Mouse (Mus musculus) megakaryocyte, embryonic 14.5 days (primary cell): ENCODE measurements around the gene Bach1. TPM values are rescaled to one million over a fixed set of nuclear protein-coding genes. Genes with fewer than 3 reads are reported as not detected.

ENCODE experiments used
- H3K27me3 ChIP-seq: replicated peaks from 2 replicates; pipeline ENCODE3; 2012; ENCODE audit warnings: inconsistent platforms
- H3K36me3 ChIP-seq: replicated peaks from 2 replicates; pipeline ENCODE3; 2012; ENCODE audit warnings: low read length, inconsistent platforms, mixed read lengths
- H3K4me1 ChIP-seq: 2 replicates; pipeline ENCODE4 v1.6.1; 2012; ENCODE audit warnings: inconsistent platforms
- H3K4me3 ChIP-seq: replicated peaks from 2 replicates; pipeline ENCODE3; 2012; ENCODE audit warnings: moderate library complexity, mild to moderate bottlenecking, inconsistent platforms
- H3K9me3 ChIP-seq: 2 replicates; pipeline ENCODE4 v1.6.1; 2012; ENCODE audit warnings: inconsistent platforms
- FLI1 ChIP-seq: IDR thresholded peaks from 2 replicates; pipeline ENCODE4 v1.6.1; 2012; ENCODE audit warnings: low read length, inconsistent platforms, mixed read lengths
- GATA1 ChIP-seq: IDR thresholded peaks from 3 replicates; pipeline ENCODE4 v1.6.1; 2012; ENCODE audit warnings: mixed read lengths, low read length, inconsistent platforms, borderline replicate concordance
- polyA plus RNA-seq: library from polyadenylated mRNA; stranded (reverse); fragments of >175 nt; gene quantifications from 2 replicates; pipeline ENCODE4 v1.2.3, GENCODE M21; 2012; ENCODE audit warnings: low replicate concordance; ENCODE audit not compliant: insufficient read depth

Bach1 gene
- polyA plus RNA-seq, 1 experiment: 6.3 TPM

DNA sequence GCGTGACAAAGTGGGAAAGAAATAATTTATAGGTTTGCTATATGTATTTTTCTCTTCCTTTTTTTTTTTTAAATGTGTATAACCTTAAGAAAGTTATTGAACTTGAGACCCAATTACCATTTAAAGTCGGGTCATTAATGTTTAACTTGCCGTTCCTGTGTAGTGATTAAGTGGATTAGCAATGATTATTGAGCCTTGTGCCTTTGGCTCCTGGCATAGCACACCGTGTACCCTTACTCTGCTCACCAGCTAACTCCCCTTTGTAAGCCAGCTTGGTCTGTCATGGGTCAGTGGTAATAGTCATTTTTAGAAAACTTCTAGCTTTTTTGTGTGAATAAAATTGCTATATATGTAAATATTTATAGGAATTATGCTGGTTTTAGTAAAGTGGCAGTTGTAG is 73.2 kb downstream of the Bach1 start:
- Histone ChIP-seq H3K4me3 (no peak overlapping the region), H3K36me3 (no peaks in the 10 kb centered on the region), H3K27me3 (no peaks in the 10 kb centered on the region), H3K9me3 (no peaks in the 10 kb centered on the region), H3K4me1 (no peaks in the 10 kb centered on the region)
- TF ChIP-seq FLI1: no peak
- no peak for TF ChIP-seq GATA1

DNA sequence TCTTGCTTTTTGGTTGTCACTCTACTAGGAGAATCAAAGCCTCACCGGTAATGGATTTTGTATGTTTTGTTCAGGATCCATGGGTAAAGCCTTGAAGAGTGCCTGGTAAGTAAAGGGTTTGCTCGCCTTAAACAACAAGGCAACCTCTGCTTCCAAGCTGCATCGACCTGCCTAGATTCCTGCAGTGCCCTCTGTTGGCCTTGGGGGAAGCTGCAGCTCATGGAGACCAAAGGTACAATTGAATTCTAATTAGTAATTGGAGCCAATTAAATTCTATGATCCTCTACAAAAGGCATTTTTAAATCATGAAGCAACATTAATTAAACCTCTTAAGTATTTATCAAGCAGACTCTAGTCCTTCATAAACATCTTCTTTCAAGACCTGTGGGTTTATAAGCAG is 75.7 kb downstream of the Bach1 start:
- H3K36me3 ChIP-seq: no peaks in the 10 kb centered on the region
- H3K9me3 ChIP-seq: no peaks in the 10 kb centered on the region
- no peaks in the 10 kb centered on the region for H3K27me3 ChIP-seq
- H3K4me1 ChIP-seq: no peaks in the 10 kb centered on the region
- TF ChIP-seq FLI1 (no peak), GATA1 (no peak)
- no peak overlapping the region for H3K4me3 ChIP-seq

- Histone ChIP-seq H3K9me3 (no peaks in the 10 kb centered on the region), H3K27me3 (no peaks in the 10 kb centered on the region), H3K4me3 (no peak overlapping the region), H3K4me1 (no peaks in the 10 kb centered on the region), H3K36me3 (no peaks in the 10 kb centered on the region)
- TF ChIP-seq FLI1: no peak
- no peak for TF ChIP-seq GATA1
Measured at GRCm38 (mm10) chr16:87777373-87777772, 78.6 kb downstream of the Bach1 start.

DNA sequence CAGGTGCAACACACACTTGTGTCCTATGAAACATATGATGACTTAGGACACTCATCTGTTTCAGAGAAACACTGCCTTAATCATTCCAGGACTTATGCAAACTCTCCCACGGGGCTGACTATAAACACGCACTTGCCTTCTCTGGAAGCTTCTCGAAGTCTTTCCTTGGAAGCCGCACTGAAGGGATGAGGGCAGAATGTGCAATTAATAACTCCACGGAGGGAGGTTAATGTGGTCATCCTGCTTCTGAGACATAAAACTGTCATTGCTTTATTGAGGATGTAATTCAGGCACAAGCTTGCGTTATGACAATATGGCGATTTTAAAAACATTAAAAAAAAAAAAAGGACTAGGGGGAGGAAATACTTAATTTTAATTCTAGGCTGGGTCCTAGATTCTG is 82.9 kb downstream of the Bach1 start:
- TF ChIP-seq FLI1 (no peak), GATA1 (no peak)
- Histone ChIP-seq H3K27me3 (no peaks in the 10 kb centered on the region), H3K9me3 (no peaks in the 10 kb centered on the region; the same call in 1 of the 2 replicates), H3K4me1 (no peaks in the 10 kb centered on the region), H3K36me3 (no peaks in the 10 kb centered on the region), H3K4me3 (no peak overlapping the region)

Other genes with a start within 250 kb of the Bach1 start
- 0.97 and 15.9 TPM in 2 replicates for gene Usp16, start 244.2 kb upstream of the Bach1 start, polyA plus RNA-seq
- 18.6 and 44.0 TPM in 2 replicates for gene Cct8, start 203.1 kb upstream of the Bach1 start, polyA plus RNA-seq
- gene Map3k7cl, start 145.6 kb upstream of the Bach1 start, polyA plus RNA-seq: not detected in 2 replicates